ENCODE assay signal across 28 mouse cellular contexts in the genomic region with DNA sequence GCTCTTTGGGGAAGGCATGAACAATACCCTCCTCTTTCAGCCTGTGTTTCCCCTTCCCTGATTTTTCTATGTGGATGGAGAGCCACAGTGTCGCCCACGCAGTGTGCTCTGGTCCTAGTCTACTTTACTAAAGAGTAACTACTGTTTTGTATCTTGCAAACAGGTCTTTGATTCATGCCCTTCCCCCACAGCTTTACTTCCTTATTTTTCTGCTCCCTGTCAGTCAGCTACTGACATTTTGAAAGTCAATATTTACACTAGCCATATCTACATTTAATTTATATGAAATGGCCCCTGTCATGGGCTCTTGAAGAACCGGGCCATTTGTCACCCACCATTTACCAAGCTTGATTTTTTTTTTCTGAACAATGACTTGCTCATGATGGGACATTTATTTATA.
DNase-seq lines count a peak whose midpoint lies in the region; ATAC-seq and TF ChIP-seq lines count a peak whose summit lies in the region.
"Had no signal": no experiment of that assay in that cellular context is flagged by ENCODE, and none has a peak within 500 bp of the region (broad histone marks: within the 10 kb centered on the region; RNA-seq: fewer than 3 reads in every experiment).

No protein-coding gene starts in this region.

- 49% methylated on average over 3 of the region's 3 CpGs for WGBS in neural tube, embryonic 13.5 days
- 18% methylated on average over 3 of the region's 3 CpGs for WGBS in stomach, postnatal 0 days
- 65% methylated on average over 3 of the region's 3 CpGs for WGBS in liver, embryonic 12.5 days (ENCODE audit: insufficient replicate concordance)

- ATAC-seq in neural tube, embryonic 13.5 days (ENCODE audit: low read depth), result no peak
- ATAC-seq in common myeloid progenitor, adult 5-6 weeks (replicated peaks; ENCODE audit: low read depth, poor library complexity, severe bottlenecking), result peak; percentile 41
- peak; percentile 56 for ATAC-seq in megakaryocyte progenitor cell, adult 5-6 weeks (replicated peaks; ENCODE audit: poor library complexity)
- peak; percentile 47; the same call in 1 of the 2 replicates for ATAC-seq in stomach, postnatal 0 days (ENCODE audit: low FRiP score, low TSS enrichment)
- ATAC-seq in liver, embryonic 12.5 days, result no peak
- ATAC-seq: forebrain, embryonic 16.5 days; inflammation-experienced regulatory T-cells, adult 6 months had no signal

- no peak overlapping the region for H3K9ac ChIP-seq in neural tube, embryonic 13.5 days
- H3K9ac ChIP-seq in stomach, postnatal 0 days (ENCODE audit: low read length), result no peak overlapping the region
- no peak overlapping the region for H3K9ac ChIP-seq in liver, embryonic 12.5 days
- H3K9ac ChIP-seq: embryonic facial prominence, embryonic 15.5 days; hindbrain, embryonic 14.5 days; limb, embryonic 13.5 days; liver, embryonic 13.5 days had no signal

- TF ChIP-seq EP300 in stomach, postnatal 0 days (optimal IDR thresholded peaks at IDR 0.05), result no peak

- 0 out of 2 replicates have a peak overlapping the region, but pooled peaks have one; percentile 10 for H3K27ac ChIP-seq in neural tube, embryonic 13.5 days (replicated peaks)
- H3K27ac ChIP-seq in stomach, postnatal 0 days (replicated peaks), result no peak overlapping the region
- no peak overlapping the region for H3K27ac ChIP-seq in liver, embryonic 12.5 days
- H3K27ac ChIP-seq: embryonic facial prominence, embryonic 15.5 days; hindbrain, embryonic 14.5 days; layer of hippocampus, adult 2 months; limb, embryonic 13.5 days; liver, embryonic 13.5 days; macrophage had no signal

- H3K36me3 ChIP-seq in neural tube, embryonic 13.5 days, result no peaks in the 10 kb centered on the region
- no peaks in the 10 kb centered on the region for H3K36me3 ChIP-seq in stomach, postnatal 0 days (ENCODE audit: control insufficient read depth, insufficient read depth, low read length)
- no peaks in the 10 kb centered on the region for H3K36me3 ChIP-seq in liver, embryonic 12.5 days
- H3K36me3 ChIP-seq: embryonic facial prominence, embryonic 15.5 days; limb, embryonic 13.5 days; liver, embryonic 13.5 days had no signal

- H3K9me3 ChIP-seq in neural tube, embryonic 13.5 days, result no peaks in the 10 kb centered on the region
- H3K9me3 ChIP-seq in stomach, postnatal 0 days (ENCODE audit: control insufficient read depth, low read length), result no peaks in the 10 kb centered on the region
- H3K9me3 ChIP-seq in liver, embryonic 12.5 days (replicated peaks), result no peaks in the 10 kb centered on the region
- H3K9me3 ChIP-seq: embryonic facial prominence, embryonic 15.5 days; liver, embryonic 13.5 days had no signal

- no peak overlapping the region for H3K4me2 ChIP-seq in neural tube, embryonic 13.5 days
- no peak overlapping the region for H3K4me2 ChIP-seq in stomach, postnatal 0 days (replicated peaks; ENCODE audit: low read depth)
- H3K4me2 ChIP-seq in liver, embryonic 12.5 days, result no peak overlapping the region
- H3K4me2 ChIP-seq: embryonic facial prominence, embryonic 15.5 days; hindbrain, embryonic 14.5 days; limb, embryonic 13.5 days; liver, embryonic 13.5 days; midbrain, embryonic 11.5 days had no signal

- peaks cover 13% of the 10 kb centered on the region for H3K4me1 ChIP-seq in neural tube, embryonic 13.5 days (replicated peaks)
- H3K4me1 ChIP-seq in stomach, postnatal 0 days (replicated peaks; ENCODE audit: control insufficient read depth, insufficient read depth), result no peaks in the 10 kb centered on the region
- peaks cover 32% of the 10 kb centered on the region for H3K4me1 ChIP-seq in liver, embryonic 12.5 days
- H3K4me1 ChIP-seq: embryonic facial prominence, embryonic 15.5 days had no signal

- no peaks in the 10 kb centered on the region for H3K27me3 ChIP-seq in neural tube, embryonic 13.5 days
- H3K27me3 ChIP-seq in stomach, postnatal 0 days (ENCODE audit: control insufficient read depth, insufficient read depth, low read length), result no peaks in the 10 kb centered on the region
- no peaks in the 10 kb centered on the region for H3K27me3 ChIP-seq in liver, embryonic 12.5 days (replicated peaks)
- H3K27me3 ChIP-seq: embryonic facial prominence, embryonic 15.5 days; limb, embryonic 13.5 days; liver, embryonic 13.5 days had no signal

- H3K4me3 ChIP-seq in neural tube, embryonic 13.5 days, result no peak overlapping the region
- no peak overlapping the region for H3K4me3 ChIP-seq in stomach, postnatal 0 days (ENCODE audit: low read depth, low read length)
- no peak overlapping the region for H3K4me3 ChIP-seq in liver, embryonic 12.5 days
- H3K4me3 ChIP-seq: embryonic facial prominence, embryonic 15.5 days; layer of hippocampus, adult 2 months; limb, embryonic 13.5 days; liver, embryonic 13.5 days had no signal

- TF ChIP-seq CTCF in stomach, postnatal 0 days (IDR thresholded peaks at IDR 0.05; ENCODE audit: low read depth), result no peak

- DNase-seq in neural tube, embryonic 10.5 days (ENCODE audit: extremely low spot score, low spot score), result no peak
- no peak for DNase-seq in stomach, postnatal 0 days (ENCODE audit: low spot score)
- DNase-seq in kidney, postnatal 25 days, result no peak
- DNase-seq: adrenal gland, postnatal 14 days; cerebellum, adult 8-10 months; cerebellum, postnatal 36 days; gastrocnemius, postnatal 14 days; heart, postnatal 36 days; kidney, adult 8-10 months; kidney, postnatal 10 days; layer of hippocampus, postnatal 36 days; liver, embryonic 13.5 days; lung, adult 2 months; retina, postnatal 1 day; right cerebral cortex, postnatal 4 days; thymus, postnatal 36 days had no signal

Comparison
In these comparisons a context has a peak if more than half of its experiments do, and no peak if none do; other contexts are left out.
1. ATAC-seq: peak in common myeloid progenitor, adult 5-6 weeks (single experiment), megakaryocyte progenitor cell, adult 5-6 weeks (single experiment) and stomach, postnatal 0 days (single experiment); none in neural tube, embryonic 13.5 days (single experiment) and liver, embryonic 12.5 days (single experiment).